Mouse (Mus musculus) bone marrow, adult 2 months (tissue): Measurements from ENCODE around the gene Tmem177.

ENCODE experiments used
- CTCF ChIP-seq: fragments of 200-500 bp; IDR thresholded peaks from 2 replicates; pipeline ENCODE4 v1.5.1; 2011; ENCODE audit warnings: low read length, control low read depth; ENCODE audit not compliant: control insufficient read depth, insufficient read depth
- POLR2A ChIP-seq: fragments of 200-500 bp; IDR thresholded peaks from 2 replicates; pipeline ENCODE4 v1.6.1; 2011; ENCODE audit warnings: low read depth, mild to moderate bottlenecking, control low read depth, low read length, borderline replicate concordance; ENCODE audit not compliant: control insufficient read depth

DNA sequence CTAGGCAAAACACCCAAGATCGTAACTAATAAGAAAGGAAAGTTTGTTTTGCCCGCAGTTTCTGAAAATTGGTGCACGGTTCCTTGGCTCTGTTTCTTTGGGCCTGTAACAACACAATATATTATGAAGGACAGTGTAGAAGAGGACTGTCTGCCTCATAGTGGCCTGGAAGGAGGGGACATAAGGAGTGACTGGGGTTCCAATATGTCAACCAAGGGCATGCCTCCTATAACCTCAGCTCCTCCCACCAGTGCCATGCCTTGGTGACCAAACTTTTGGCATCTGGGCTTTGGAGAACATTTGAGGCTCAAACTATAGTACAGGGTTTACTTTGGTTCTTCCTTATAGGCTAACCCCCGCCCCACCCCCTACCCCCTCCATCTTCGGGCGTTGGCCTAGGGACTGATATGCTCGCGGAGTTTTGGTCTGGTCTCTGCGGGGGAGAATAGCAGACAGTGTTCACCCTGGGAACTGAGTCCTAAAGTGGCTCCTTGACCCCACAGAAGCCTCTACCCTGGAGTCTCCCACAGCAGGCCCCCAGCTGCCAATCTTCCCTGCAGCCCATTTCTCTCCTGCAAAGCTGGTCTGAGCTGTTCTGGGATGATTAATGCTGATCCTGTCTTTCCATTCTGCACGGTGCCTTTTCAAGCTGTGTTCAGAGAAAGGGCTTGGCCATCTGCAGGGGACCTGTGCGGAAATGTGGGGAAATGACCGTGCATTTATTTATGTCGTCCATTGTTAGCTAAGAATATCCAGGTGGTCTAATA lies 44.4 kb downstream of the Tmem177 start:
- TF ChIP-seq CTCF (no peak), POLR2A (no peak)
